Mouse (Mus musculus) naive thymus-derived CD4-positive, alpha-beta T cell, adult 2 months (primary cell): ENCODE measurements around the gene Ttf1.
A peak's percentile ranks its signal among the peaks of the same experiment; 100 is the strongest.

Experiments used
- DNase-seq: peaks from one replicate; pipeline ENCODE4 v3.0.0-alpha.2; 2011; ENCODE audit warnings: low read depth

Gene Ttf1

DNA sequence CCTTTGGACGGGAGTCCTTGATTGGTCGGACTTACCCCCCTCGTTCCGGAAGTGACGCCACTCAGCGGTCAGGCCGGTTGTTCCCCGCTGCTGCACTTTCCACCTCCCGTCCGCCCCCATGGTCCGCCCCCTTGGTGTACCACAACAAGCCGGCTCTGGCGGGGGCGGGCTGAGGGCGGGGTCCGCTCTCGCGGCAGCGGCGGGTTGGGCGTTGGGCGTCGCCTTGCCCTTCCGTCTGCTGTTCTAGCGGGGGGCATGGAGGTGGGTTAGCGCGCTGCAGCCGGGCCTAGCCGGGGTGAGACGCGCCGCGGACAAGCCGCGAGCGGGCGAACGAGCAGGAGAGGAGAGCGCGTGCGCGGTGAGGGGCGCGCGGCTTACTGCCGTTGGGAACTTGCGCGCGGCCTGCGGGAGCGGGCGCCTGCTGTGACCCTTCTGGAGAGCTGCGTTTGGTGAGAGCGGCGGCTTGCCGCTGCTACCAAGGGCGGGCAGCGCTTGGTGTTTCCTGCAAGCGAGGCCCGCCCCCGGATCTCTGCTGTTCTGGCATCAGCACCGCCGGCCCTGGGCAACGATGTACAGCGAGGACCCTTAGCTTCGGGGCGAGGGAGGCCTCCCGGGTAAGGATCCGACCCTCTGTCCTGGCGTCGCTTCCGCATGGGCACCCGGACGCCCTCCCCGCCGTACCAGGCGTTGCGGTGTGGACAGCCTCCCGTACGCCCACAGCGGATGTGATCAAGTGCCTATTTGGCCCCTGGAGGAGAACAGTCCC is 65.1 kb downstream of the Ttf1 start:
- DNase-seq: peak; percentile 98

GRCm38 (mm10) chr2:29130118-29130899 is 70.2 kb downstream of the Ttf1 start:
- DNase-seq: peak; percentile 58

DNA sequence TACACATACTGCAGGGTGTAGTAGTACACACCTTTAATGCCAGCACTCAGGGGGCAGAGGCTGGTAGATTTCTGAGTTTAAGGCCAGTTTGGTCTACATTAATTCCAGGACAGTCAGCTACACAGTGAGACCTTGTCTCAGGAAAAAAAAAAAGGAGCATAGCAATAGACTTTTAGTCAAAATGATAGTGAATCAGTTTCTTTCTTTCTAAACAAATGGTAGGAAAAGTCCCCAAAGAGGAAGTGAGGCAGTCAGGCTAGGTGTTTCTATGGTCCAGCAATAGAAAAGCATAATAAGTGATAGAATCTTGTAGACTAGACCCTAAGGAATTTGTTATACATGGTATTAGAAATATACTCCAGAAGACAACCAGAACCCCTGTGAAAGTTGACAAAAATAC is 75.1 kb downstream of the Ttf1 start:
- DNase-seq: no peak
